Mouse (Mus musculus) kidney, postnatal 4 days (tissue): ENCODE measurements around the gene Dram2.
A peak's percentile ranks its signal among the peaks of the same experiment; 100 is the strongest.
"Not testable (repeated sequence)": the region's sequence is repeated elsewhere in the genome, so short reads cannot be mapped to it uniquely, and the experiment has no call there.

Experiments used
- DNase-seq, 2 experiments: peaks; one replicate each; pipeline ENCODE4 v3.0.0; 2021; ENCODE audit warnings: mixed read lengths in 2 of 2

Dram2 gene

GRCm38 (mm10) chr3:106547171-106547923, at the start of gene Dram2, which contains the start of gene Cept1:
Gene Dram2, plus strand, starts transcription at chr3:106547798.
Gene Cept1, minus strand, starts transcription at chr3:106547802.
- DNase-seq, result peak; percentile 92 to 96

- no peak for DNase-seq
These were observed 47.1 kb upstream of the Dram2 start for GRCm38 (mm10) chr3:106500510-106500909.

GRCm38 (mm10) chr3:106502892-106503291, 44.7 kb upstream of the Dram2 start:
- no peak for DNase-seq

GRCm38 (mm10) chr3:106510669-106511068, 36.9 kb upstream of the Dram2 start:
- no peak for DNase-seq

GRCm38 (mm10) chr3:106515016-106515415, 32.6 kb upstream of the Dram2 start:
- DNase-seq, result no peak

- no peak for DNase-seq
These were observed 24.9 kb upstream of the Dram2 start for GRCm38 (mm10) chr3:106522730-106523129.

- no peak for DNase-seq
These were observed 21.2 kb upstream of the Dram2 start for GRCm38 (mm10) chr3:106526411-106526810.

GRCm38 (mm10) chr3:106528032-106528431, 19.6 kb upstream of the Dram2 start:
- no peak for DNase-seq

- DNase-seq, result no peak
These were observed 14.3 kb upstream of the Dram2 start for GRCm38 (mm10) chr3:106533277-106533676.

- DNase-seq, result no peak
These were observed 2.8 kb upstream of the Dram2 start for GRCm38 (mm10) chr3:106544721-106545316.

GRCm38 (mm10) chr3:106547924-106548539, 434 bp downstream of the Dram2 start:
- no peak for DNase-seq

GRCm38 (mm10) chr3:106548971-106549370, 1.4 kb downstream of the Dram2 start:
- no peak for DNase-seq

- no peak for DNase-seq
These were observed 5.8 kb downstream of the Dram2 start for GRCm38 (mm10) chr3:106553411-106553810.

- DNase-seq, result no peak
These were observed 8.2 kb downstream of the Dram2 start for GRCm38 (mm10) chr3:106555743-106556250.

GRCm38 (mm10) chr3:106558271-106558670, 10.7 kb downstream of the Dram2 start:
- no peak for DNase-seq

- no peak for DNase-seq
These were observed 18.3 kb downstream of the Dram2 start for GRCm38 (mm10) chr3:106565876-106566275.

- no peak for DNase-seq
These were observed 25.6 kb downstream of the Dram2 start for GRCm38 (mm10) chr3:106573191-106573590.

GRCm38 (mm10) chr3:106579296-106579695, 31.7 kb downstream of the Dram2 start:
- DNase-seq, result no peak

- not testable (repeated sequence) for DNase-seq
These were observed 46.0 kb downstream of the Dram2 start for GRCm38 (mm10) chr3:106593631-106594030.

- DNase-seq, result no peak
These were observed 70.5 kb downstream of the Dram2 start for GRCm38 (mm10) chr3:106618103-106618502.
